Mouse (Mus musculus) right cerebral cortex, postnatal 14 days (tissue): ENCODE data around the gene Pard3b.

ENCODE experiments used
- DNase-seq: peaks from one replicate; pipeline ENCODE4 v3.0.0; 2022

The Pard3b gene

GRCm38 (mm10) chr1:62511681-62512080 lies 873.1 kb downstream of the Pard3b start:
- no peak for DNase-seq

- no peak for DNase-seq
Measured at GRCm38 (mm10) chr1:62518621-62519213, 880.1 kb downstream of the Pard3b start.

- no peak for DNase-seq
Measured at GRCm38 (mm10) chr1:62521368-62521767, 882.7 kb downstream of the Pard3b start.

GRCm38 (mm10) chr1:62522761-62523160 lies 884.1 kb downstream of the Pard3b start:
- DNase-seq = no peak

GRCm38 (mm10) chr1:62527788-62528187 lies 889.2 kb downstream of the Pard3b start:
- no peak for DNase-seq

GRCm38 (mm10) chr1:62529941-62530340 lies 891.3 kb downstream of the Pard3b start:
- DNase-seq = no peak

GRCm38 (mm10) chr1:62532426-62533126 lies 894.0 kb downstream of the Pard3b start:
- no peak for DNase-seq

- no peak for DNase-seq
Measured at GRCm38 (mm10) chr1:62548953-62549352, 910.3 kb downstream of the Pard3b start.

- no peak for DNase-seq
Measured at GRCm38 (mm10) chr1:62550546-62550945, 911.9 kb downstream of the Pard3b start.

- DNase-seq = no peak
Measured at GRCm38 (mm10) chr1:62551516-62551915, 912.9 kb downstream of the Pard3b start.

- DNase-seq = no peak
Measured at GRCm38 (mm10) chr1:62555838-62556237, 917.2 kb downstream of the Pard3b start.

GRCm38 (mm10) chr1:62562987-62563386 lies 924.4 kb downstream of the Pard3b start:
- DNase-seq = no peak

GRCm38 (mm10) chr1:62564245-62565119 lies 925.9 kb downstream of the Pard3b start:
- no peak for DNase-seq

- no peak for DNase-seq
Measured at GRCm38 (mm10) chr1:62565120-62565809, 926.6 kb downstream of the Pard3b start.

- no peak for DNase-seq
Measured at GRCm38 (mm10) chr1:62566596-62566995, 928.0 kb downstream of the Pard3b start.

GRCm38 (mm10) chr1:62576939-62577590 lies 938.4 kb downstream of the Pard3b start:
- DNase-seq = no peak

- no peak for DNase-seq
Measured at GRCm38 (mm10) chr1:62579024-62579765, 940.6 kb downstream of the Pard3b start.

- DNase-seq = no peak
Measured at GRCm38 (mm10) chr1:62580314-62580935, 941.8 kb downstream of the Pard3b start.

GRCm38 (mm10) chr1:62582476-62582875 lies 943.9 kb downstream of the Pard3b start:
- DNase-seq = no peak

GRCm38 (mm10) chr1:62587536-62587935 lies 948.9 kb downstream of the Pard3b start:
- DNase-seq = no peak

GRCm38 (mm10) chr1:62591296-62592031 lies 952.8 kb downstream of the Pard3b start:
- DNase-seq = no peak
